Mouse (Mus musculus) right cerebral cortex, postnatal 25 days (tissue): ENCODE results near the gene Cfap52.
A peak's percentile ranks its signal among the peaks of the same experiment; 100 is the strongest.

Experiments used
- DNase-seq: peaks from one replicate; pipeline ENCODE4 v3.0.0; 2022

The Cfap52 gene

DNA sequence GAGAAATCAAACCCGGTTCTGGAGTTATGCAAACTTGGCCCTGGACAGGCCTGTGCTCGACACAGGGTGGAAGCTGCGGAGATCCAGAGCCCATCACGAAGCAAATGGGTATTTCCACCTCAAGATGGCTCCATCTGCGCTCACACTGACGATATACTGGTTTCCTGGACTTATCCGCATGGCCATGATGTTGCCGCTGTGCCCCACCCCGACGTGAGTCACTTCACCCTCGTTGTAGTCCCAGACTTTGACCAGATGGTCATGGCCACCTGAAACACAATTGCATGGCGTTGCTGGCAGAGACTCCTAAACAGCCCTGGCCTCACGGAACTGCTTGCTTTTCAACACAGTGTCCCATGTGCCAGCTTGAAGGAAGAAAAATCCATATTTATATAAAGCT is 40.5 kb downstream of the Cfap52 start:
- DNase-seq = no peak

DNA sequence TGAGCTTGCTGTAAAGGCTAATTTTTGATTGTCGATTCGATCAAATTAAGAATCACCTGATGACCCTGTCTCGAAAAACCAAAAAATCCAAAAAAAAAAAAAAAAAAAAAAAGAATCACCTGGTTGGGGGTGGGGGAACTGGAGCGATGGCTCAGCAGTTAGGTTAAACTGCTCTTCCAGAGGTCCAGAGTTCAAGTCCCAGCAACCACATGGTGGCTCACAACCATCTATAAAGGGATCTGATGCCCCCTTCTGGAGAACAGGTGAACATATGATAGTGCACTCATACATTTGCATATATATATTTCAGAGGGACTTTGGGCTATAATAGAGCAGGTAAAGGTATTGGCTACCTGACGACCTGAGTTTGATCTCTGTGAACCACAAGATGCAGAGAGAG is 41.7 kb downstream of the Cfap52 start:
- no peak for DNase-seq

DNA sequence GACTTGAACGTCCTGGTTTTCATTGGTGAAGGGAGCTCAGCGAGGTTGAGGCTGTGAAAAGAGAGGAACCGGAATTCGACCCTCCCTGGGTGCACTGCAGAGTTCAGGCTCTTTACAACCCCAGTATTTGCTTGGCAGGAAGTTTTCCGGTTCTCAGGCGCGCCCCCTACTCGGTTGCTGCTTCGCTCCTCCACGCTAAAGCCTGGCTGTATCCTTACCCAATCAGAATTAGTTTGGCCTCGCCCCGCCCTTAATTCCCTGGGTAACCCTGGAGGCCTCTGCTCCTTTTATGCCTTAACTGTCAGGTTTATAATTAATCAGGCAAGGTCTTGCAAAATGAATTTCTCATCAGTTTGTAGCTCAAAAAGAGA is 42.7 kb downstream of the Cfap52 start:
- peak; percentile 47 for DNase-seq

DNA sequence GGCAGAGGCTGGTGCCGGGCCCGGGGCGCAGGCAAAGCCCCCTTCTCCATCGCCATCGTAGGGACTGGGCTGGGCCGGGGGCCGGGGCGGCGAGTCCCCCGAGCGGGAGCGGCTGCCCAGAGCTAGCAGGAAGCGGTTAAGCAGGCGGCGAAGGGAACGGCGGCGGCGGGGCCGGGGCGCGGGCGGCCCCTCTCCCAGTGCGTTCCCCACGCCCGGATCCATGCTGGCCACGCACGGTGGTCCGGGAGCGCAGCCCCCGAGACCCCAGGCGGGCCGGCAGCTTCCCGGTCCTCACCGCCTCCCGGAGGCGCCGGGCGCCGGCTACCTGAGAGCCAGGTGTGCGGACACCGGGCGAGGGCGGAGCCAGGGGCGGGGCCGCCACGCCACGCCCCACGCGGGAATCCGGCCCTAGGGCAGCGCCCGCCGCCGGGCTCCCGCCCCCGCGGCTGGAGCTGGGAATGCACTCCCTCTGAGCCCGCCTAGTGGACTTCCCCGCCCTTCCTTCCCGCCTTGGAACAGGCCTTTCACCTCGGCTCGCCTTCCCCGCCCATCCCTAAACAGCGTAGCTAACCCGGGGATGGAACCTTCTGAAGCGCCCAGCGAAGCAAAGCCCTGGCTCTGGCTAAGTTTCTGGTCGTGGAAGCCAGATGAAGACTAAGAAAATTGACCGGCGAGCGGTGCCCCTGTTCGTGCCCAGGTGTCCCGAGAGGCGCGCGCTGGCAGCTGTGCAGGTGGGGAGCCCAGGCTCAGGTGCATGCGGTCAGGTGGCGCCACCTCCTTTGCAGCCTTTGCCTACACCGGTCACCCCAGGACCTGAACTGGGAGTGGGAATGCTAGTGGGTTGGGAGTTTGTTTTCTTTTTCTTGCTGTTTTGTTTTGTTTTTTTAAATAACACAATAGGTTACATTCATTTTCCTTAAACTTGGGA is 43.4 kb downstream of the Cfap52 start, which contains the start of gene Usp43:
Gene Usp43, minus strand, starts transcription at position 327 of the 928 bp plus-strand sequence.
- DNase-seq = peak; percentile 45

DNA sequence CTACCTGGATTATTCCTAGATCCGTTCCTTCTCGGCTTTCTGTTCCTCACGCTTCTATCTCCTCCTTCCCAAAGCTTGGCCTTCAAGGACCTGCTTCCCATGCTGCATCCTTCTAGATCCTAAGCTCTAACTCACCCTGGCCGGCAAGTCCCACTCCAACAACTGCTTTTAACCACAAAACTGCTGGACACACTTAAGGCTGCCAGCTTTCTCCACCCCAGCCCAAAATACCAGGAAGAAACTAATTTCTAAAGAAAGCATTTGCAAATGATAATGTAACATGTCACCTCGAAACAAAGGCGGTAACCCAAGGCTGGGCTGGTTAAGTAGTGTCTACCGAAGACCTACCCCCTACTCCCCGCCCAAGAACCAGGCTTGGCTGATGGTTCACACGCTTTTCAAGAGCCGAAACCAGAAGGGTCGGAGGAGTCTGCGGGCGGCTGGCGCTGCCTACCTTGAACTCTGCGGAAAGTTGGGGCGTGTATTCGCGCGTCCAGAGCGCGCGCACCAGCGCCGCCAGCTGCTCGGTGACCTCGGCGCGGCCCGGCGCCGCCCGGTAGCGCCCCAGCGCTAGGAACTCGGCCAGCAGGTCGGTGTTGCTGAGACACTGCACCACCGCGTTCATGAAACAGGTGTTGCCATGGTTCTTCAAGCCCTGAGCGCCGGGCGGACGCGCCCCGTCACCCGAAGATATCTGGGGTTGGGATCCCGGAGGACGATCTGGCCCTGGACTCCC is 44.2 kb downstream of the Cfap52 start:
- DNase-seq = peak; percentile 21

DNA sequence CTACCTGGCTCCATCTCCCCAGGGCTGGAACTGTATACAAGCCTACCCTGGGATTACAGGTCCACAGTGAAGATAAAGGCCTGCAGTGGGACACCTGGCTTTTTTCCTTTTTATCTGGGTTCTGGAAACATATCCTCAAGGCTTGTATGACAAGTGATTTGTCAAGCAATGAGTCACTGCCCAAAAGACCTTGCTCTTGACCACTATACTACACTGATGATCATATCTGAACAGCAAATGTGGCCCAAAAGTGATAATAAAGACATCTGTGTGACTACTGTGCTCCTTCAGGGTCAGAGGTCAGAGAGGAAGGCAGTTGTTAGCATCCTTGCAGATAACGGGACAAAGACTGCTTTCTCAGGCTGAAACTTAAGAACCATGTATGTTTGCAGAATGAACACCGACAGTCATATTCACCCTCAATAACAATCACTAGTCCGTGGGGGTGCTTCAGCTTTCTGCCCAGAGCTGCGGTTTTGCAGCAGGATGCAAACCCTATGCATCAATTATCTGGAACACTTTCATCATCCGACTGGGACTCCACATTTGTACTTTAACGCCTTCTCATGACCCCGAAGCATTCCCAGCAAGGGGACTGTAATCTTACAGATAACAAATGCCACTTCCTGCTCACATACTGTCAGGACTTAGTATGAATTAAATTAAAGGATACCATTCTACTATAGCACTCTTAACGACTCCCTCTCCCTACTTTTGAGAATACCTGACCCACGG is 45.1 kb downstream of the Cfap52 start:
- DNase-seq = no peak

DNA sequence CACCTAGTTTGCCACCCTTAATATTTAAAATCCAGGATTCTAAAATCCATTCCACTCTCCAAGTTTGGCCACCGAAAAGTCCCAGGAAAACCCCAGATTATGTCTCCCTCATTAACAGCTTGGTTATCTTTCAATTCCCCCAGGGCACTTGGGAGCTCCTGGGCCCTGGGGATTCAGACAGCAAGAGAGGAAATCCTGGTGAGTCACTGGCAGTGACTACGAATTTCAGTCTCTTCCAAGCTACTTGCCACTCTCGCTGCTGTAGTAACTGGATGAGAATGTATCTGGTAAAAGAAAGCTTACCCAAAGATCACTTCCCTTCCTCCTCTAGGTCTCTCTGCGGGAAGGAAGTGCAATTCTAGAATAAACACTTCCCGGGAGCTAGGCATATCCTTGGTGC is 45.9 kb downstream of the Cfap52 start:
- no peak for DNase-seq

DNA sequence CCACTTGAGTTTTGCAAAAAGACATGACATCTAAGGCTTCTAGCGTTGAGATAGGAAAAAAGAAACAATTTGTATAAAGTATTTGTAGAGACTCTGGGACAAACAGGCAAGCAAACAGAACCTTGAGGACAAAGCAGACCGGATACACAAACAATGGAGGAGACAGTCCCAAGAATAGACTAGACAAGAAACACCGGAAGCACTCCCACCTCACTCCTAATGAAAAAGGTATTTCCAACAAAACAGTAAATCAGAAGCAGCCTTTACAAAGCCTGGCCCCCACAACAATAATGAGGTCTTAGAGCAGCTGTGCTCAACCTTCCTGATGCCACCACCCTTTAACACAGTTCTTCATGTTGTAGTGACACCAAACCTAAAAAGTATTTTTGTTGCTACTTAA is 48.3 kb downstream of the Cfap52 start:
- no peak for DNase-seq

DNA sequence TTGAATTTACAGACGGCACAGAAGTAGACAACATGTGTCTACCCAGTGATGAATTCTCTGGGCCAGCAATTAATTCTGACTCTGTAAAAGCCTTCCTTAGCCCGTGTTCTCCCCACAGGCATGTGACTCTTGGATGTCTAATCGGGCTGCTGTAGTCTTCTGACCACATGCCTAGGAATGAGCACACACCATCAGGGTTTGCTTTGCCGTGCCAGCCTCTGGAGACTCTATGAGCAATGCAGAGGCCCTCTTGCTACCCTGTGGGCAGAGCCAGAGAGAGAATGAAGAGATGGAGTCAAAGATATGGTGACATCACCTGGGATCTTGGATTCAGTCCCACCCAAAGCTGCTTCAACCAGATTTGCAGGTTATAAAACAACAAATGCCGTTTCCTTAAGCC is 54.4 kb downstream of the Cfap52 start:
- DNase-seq = no peak

DNA sequence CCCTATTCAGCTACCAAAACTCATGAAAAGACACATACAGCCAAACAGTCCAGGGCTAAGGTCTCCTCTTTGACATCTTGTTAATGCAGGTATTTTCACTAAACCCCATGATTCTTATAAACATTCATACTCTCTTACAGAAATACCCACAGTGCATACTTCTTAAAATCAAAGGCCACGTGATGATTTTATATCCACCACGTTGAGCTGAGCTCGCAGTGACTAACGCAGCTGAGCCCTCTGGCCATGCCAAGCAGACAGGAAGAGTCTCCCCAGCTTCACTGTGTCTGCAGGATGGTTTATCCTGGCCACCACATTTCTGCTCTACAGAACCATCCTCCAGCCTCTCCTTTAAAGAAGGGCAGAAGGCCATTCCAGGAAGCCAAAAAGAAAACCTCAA is 61.7 kb downstream of the Cfap52 start:
- DNase-seq = no peak

DNA sequence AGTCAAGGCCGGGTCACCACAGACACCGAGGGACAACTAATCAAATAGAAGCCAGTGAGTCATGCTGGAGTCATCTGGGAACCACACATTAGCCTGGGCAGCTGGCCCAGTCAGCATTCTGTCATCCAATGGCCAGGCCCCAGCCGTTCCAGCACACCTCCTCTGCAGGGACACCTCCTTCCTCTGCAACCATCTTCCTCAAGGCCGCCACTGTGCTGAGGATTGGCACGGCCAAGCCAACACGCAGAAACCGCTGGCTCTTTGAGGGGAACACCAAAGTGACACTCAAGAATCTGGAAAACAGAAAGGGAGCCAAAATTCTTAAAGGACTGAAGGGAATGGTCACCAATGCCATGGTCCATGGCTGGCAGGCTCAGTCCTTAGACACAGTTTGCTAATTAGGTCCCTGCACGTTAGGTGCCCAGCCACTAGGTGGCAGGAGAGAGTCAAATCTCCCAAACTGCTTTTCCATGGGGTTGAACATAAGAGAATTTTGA is 68.3 kb downstream of the Cfap52 start:
- peak; percentile 48 for DNase-seq

DNA sequence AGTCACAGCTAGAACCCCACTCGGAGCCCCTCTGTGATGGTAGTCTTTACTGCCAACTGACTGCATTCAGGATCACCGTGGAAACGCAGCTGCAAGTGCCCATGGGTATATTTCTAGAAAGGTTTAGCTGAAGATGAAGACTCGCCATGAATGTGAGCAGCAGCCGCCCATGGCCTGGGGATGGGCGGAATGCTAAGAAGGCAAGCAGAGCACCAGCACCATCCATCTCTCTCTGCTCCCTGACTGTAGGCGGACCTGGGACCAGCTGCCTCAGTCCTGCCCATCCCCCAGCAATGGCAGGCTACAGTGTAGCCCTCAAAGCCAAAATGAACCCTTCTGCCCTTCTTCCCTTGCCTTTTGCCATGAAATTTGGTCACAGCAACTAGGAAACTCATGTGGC is 69.8 kb downstream of the Cfap52 start:
- no peak for DNase-seq

DNA sequence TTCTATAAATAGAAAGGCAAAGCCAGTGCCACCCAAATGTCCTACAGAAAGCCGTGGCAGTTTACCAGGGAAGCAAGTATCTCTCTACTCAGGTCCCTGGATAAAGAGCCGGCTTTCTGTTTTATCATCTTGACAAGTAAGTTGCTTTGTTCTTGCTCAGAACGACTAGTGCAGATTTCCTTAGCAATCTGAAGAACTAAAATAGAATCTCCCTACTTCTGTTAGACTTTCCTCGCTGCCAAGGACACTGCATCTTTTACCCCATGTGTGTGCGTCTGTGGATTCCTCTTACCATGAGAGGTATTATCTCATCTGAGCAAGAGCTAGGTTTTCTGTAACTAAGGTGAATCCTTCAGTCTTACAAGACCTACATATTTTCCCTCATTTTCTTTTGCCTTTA is 76.9 kb downstream of the Cfap52 start:
- DNase-seq = no peak

DNA sequence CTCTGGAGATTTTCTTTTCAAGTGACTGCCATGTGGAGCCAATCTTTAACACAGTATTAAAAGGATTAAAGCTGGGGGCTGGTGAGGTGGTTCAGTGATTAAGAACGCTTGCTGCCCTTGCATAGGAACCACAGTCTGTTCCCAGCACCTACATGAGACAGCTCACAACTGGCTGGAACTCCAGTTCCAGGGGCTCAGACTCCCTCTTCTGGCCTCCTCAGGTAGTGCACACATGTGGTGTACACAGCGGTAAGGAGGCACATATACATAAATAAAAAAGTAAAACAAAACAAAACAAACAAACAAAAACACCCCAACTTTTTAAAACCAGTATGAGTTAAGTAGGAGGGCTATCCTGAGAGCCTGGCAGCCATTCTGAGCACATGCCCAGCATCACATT is 79.5 kb downstream of the Cfap52 start:
- DNase-seq = no peak
